Mouse (Mus musculus): ENCODE results near the gene Lclat1. TPM values are rescaled to one million over a fixed set of nuclear protein-coding genes. Genes with fewer than 3 reads are reported as not detected.

The Lclat1 gene
- polyA plus RNA-seq, 2 experiments, result 12.1 to 14.9 TPM

DNA sequence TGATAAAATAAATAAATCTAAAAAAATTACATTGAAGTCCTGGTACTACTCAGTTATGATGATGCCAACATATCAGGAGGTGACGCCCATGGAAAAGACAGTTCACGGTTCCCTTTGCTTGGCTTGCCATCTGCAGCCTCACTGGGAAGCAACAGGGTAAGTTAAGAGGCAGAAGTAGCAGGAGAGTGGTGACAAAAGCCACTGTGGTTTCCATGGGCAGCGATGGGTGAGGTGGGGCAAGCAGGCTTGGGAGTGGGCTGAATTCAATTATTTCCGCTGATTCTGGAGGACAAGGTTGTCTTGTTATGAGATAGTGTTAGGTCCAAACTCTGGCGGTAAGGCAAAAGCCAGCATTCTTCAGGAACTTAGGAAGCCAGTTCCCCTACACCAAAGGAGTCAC lies 7.4 kb upstream of the Lclat1 start:
- no peaks in the 10 kb centered on the region for H3K4me1 ChIP-seq (ENCODE audit: control insufficient read depth, insufficient read depth, low read length)
- H3K4me2 ChIP-seq (replicated peaks; ENCODE audit: low read depth, low read length, severe bottlenecking), result no peak overlapping the region
- H3K27me3 ChIP-seq (ENCODE audit: control insufficient read depth, insufficient read depth, low read length), result no peaks in the 10 kb centered on the region
- no peak for ATAC-seq (ENCODE audit: low FRiP score, low read depth)
- H3K4me3 ChIP-seq (replicated peaks; ENCODE audit: low read length), result no peak overlapping the region
- TF ChIP-seq POLR2A (IDR thresholded peaks at IDR 0.05; ENCODE audit: borderline replicate concordance, extremely low read depth, insufficient read depth, insufficient read length), result no peak
- H3K9me3 ChIP-seq (ENCODE audit: control insufficient read depth, low read length), result no peaks in the 10 kb centered on the region
- H3K36me3 ChIP-seq (ENCODE audit: control insufficient read depth, insufficient read depth, low read length), result no peaks in the 10 kb centered on the region
- WGBS, result 89% methylated on average over 5 of the region's 5 CpGs
- no peak for DNase-seq (ENCODE audit: low spot score)
- H3K9ac ChIP-seq (ENCODE audit: low read depth, low read length, severe bottlenecking), result no peak overlapping the region
- H3K27ac ChIP-seq (replicated peaks; ENCODE audit: low read depth, low read length), result no peak overlapping the region

DNA sequence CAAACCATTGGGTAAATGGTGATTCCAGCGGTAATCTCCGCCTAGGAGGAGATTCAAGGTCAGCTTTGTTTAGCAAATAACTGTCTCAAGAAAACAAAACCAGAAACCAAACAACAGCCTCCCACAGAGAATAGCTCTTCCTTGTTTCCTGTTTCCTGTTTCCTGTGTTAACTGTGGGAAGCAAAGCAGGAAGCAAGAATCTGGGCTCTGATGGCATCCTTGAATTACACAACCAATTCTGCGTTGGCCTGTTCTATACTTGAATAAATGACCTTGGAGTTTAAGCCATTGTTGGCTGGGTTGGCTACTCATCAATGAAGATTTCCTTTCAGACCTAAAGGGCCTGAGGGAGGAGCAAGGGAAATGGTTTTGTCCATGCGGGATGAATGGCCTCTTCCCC lies 5.2 kb upstream of the Lclat1 start:
- Histone ChIP-seq H3K4me2 (replicated peaks; ENCODE audit: low read depth, low read length, severe bottlenecking) (no peak overlapping the region), H3K9me3 (ENCODE audit: control insufficient read depth, low read length) (no peaks in the 10 kb centered on the region), H3K27ac (replicated peaks; ENCODE audit: low read depth, low read length) (no peak overlapping the region), H3K36me3 (ENCODE audit: control insufficient read depth, insufficient read depth, low read length) (no peaks in the 10 kb centered on the region), H3K27me3 (ENCODE audit: control insufficient read depth, insufficient read depth, low read length) (no peaks in the 10 kb centered on the region), H3K9ac (ENCODE audit: low read depth, low read length, severe bottlenecking) (no peak overlapping the region), H3K4me3 (replicated peaks; ENCODE audit: low read length) (no peak overlapping the region), H3K4me1 (ENCODE audit: control insufficient read depth, insufficient read depth, low read length) (no peaks in the 10 kb centered on the region)
- ATAC-seq (ENCODE audit: low FRiP score, low read depth) (no peak), DNase-seq (ENCODE audit: low spot score) (no peak)
- 84% methylated on average over 4 of the region's 4 CpGs for WGBS
- TF ChIP-seq POLR2A (IDR thresholded peaks at IDR 0.05; ENCODE audit: borderline replicate concordance, extremely low read depth, insufficient read depth, insufficient read length), result no peak

DNA sequence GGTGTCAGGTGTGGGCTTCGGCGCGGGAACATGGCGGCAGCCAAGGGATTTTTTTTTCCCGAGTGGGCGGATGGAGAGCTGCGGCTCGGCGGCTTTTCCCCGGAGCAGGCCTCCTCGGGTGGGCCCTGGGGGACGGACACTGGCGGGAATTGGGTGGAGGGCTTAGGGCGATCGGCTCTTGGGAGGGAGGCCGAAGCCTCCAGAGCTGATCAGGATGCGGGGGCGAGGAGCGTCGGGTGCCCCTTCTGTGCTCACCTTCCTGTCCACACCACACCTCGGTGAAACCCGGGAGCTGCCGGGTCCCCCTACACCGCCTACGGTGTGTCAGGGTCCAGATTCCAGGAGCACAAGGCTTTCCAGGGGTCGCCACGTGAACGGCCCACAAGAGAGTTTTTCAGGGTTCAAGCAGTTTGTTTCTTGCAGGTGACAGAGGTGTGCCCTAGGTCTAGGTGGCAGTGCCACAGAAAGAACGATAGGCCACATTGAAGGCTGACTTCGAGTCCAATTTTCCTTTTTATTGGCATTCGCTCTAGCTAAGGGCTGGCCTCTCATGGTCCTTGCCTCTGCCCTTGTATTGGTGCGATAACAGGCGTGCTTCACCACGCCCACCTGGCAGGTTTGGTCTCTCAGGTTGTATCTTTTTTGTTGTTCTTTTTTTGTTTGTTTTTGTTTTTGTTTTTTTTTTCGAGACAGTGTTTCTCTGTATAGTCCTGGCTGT lies 544 bp downstream of the Lclat1 start:
- no peak for DNase-seq (ENCODE audit: low spot score)
- no peak for TF ChIP-seq POLR2A (IDR thresholded peaks at IDR 0.05; ENCODE audit: borderline replicate concordance, extremely low read depth, insufficient read depth, insufficient read length)
- no peaks in the 10 kb centered on the region for H3K27me3 ChIP-seq (ENCODE audit: control insufficient read depth, insufficient read depth, low read length)
- H3K36me3 ChIP-seq (ENCODE audit: control insufficient read depth, insufficient read depth, low read length), result no peaks in the 10 kb centered on the region
- H3K27ac ChIP-seq (replicated peaks; ENCODE audit: low read depth, low read length), result peak overlapping the region; percentile 71
- peak overlapping the region; percentile 90 for H3K4me3 ChIP-seq (replicated peaks; ENCODE audit: low read length)
- H3K4me1 ChIP-seq (ENCODE audit: control insufficient read depth, insufficient read depth, low read length), result 0 out of 2 replicates have a peak, but pooled peaks cover 5% of the 10 kb centered on the region
- ATAC-seq (ENCODE audit: low FRiP score, low read depth), result peak; percentile 44; the same call in 1 of the 2 replicates
- H3K4me2 ChIP-seq (replicated peaks; ENCODE audit: low read depth, low read length, severe bottlenecking), result peak overlapping the region; percentile 77
- WGBS, result 3% methylated on average over 35 of the region's 35 CpGs
- H3K9ac ChIP-seq (ENCODE audit: low read depth, low read length, severe bottlenecking), result peak overlapping the region; percentile 90
- H3K9me3 ChIP-seq (ENCODE audit: control insufficient read depth, low read length), result no peaks in the 10 kb centered on the region

GRCm38 (mm10) chr17:73108888-73109259 lies 1.1 kb downstream of the Lclat1 start:
- no peak for TF ChIP-seq POLR2A (IDR thresholded peaks at IDR 0.05; ENCODE audit: borderline replicate concordance, extremely low read depth, insufficient read depth, insufficient read length)
- Histone ChIP-seq H3K9ac (ENCODE audit: low read depth, low read length, severe bottlenecking) (peak overlapping the region; percentile 90; the same call in 1 of the 2 replicates), H3K27me3 (ENCODE audit: control insufficient read depth, insufficient read depth, low read length) (no peaks in the 10 kb centered on the region), H3K4me2 (replicated peaks; ENCODE audit: low read depth, low read length, severe bottlenecking) (peak overlapping the region; percentile 77), H3K4me3 (replicated peaks; ENCODE audit: low read length) (peak overlapping the region; percentile 90), H3K27ac (replicated peaks; ENCODE audit: low read depth, low read length) (no peak overlapping the region), H3K36me3 (ENCODE audit: control insufficient read depth, insufficient read depth, low read length) (no peaks in the 10 kb centered on the region), H3K4me1 (ENCODE audit: control insufficient read depth, insufficient read depth, low read length) (0 out of 2 replicates have a peak, but pooled peaks cover 5% of the 10 kb centered on the region), H3K9me3 (ENCODE audit: control insufficient read depth, low read length) (no peaks in the 10 kb centered on the region)
- DNase-seq (ENCODE audit: low spot score) (no peak), ATAC-seq (ENCODE audit: low FRiP score, low read depth) (no peak)
- WGBS, result 74% methylated on average over 7 of the region's 7 CpGs

- H3K4me2 ChIP-seq (replicated peaks; ENCODE audit: low read depth, low read length, severe bottlenecking), result no peak overlapping the region
- no peak for TF ChIP-seq POLR2A (IDR thresholded peaks at IDR 0.05; ENCODE audit: borderline replicate concordance, extremely low read depth, insufficient read depth, insufficient read length)
- no peaks in the 10 kb centered on the region for H3K27me3 ChIP-seq (ENCODE audit: control insufficient read depth, insufficient read depth, low read length)
- no peaks in the 10 kb centered on the region for H3K9me3 ChIP-seq (ENCODE audit: control insufficient read depth, low read length)
- DNase-seq (ENCODE audit: low spot score) (no peak), ATAC-seq (ENCODE audit: low FRiP score, low read depth) (no peak)
- 68% methylated on average over 7 of the region's 7 CpGs for WGBS
- H3K9ac ChIP-seq (ENCODE audit: low read depth, low read length, severe bottlenecking), result 0 out of 2 replicates have a peak overlapping the region, but pooled peaks have one; percentile 16
- 0 out of 2 replicates have a peak, but pooled peaks cover 5% of the 10 kb centered on the region for H3K4me1 ChIP-seq (ENCODE audit: control insufficient read depth, insufficient read depth, low read length)
- no peak overlapping the region for H3K27ac ChIP-seq (replicated peaks; ENCODE audit: low read depth, low read length)
- H3K4me3 ChIP-seq (replicated peaks; ENCODE audit: low read length), result no peak overlapping the region
- H3K36me3 ChIP-seq (ENCODE audit: control insufficient read depth, insufficient read depth, low read length), result no peaks in the 10 kb centered on the region
Observed at GRCm38 (mm10) chr17:73112128-73112527, 4.3 kb downstream of the Lclat1 start.

All from limb, embryonic 14.5 days (tissue).